Mouse (Mus musculus) small intestine, adult 2 months (tissue): Measurements from ENCODE around the gene Espl1. TPM values are rescaled to one million over a fixed set of nuclear protein-coding genes. Genes with fewer than 3 reads are reported as not detected.

Source experiments
- H3K27ac ChIP-seq: fragments of 200-500 bp; 2 replicates; pipeline ENCODE4 v1.5.1; 2012; ENCODE audit warnings: low read depth, low read length, control low read depth, inconsistent platforms; ENCODE audit not compliant: insufficient read depth
- H3K27me3 ChIP-seq: fragments of 200-500 bp; 2 replicates; pipeline ENCODE4 v1.6.1; 2012; ENCODE audit warnings: mild to moderate bottlenecking, moderate library complexity, low read length, inconsistent platforms; ENCODE audit not compliant: control insufficient read depth, insufficient read depth
- H3K36me3 ChIP-seq: fragments of 200-500 bp; 2 replicates; pipeline ENCODE4 v1.6.1; 2012; ENCODE audit warnings: mild to moderate bottlenecking, low read length, control low read depth, inconsistent platforms; ENCODE audit not compliant: control insufficient read depth, insufficient read depth
- H3K4me1 ChIP-seq: fragments of 200-500 bp; 2 replicates; pipeline ENCODE4 v1.6.1; 2012; ENCODE audit warnings: low read length, inconsistent platforms, mixed read lengths; ENCODE audit not compliant: control insufficient read depth, insufficient read depth, insufficient read length
- H3K4me3 ChIP-seq: fragments of 200-500 bp; 2 replicates; pipeline ENCODE4 v1.5.1; 2012; ENCODE audit warnings: low read depth, mild to moderate bottlenecking, control low read depth, inconsistent platforms, low read length, moderate library complexity
- CTCF ChIP-seq: fragments of 200-500 bp; IDR thresholded peaks from 2 replicates; pipeline ENCODE4 v1.5.1; 2012; ENCODE audit warnings: low read depth, mild to moderate bottlenecking, control low read depth, inconsistent platforms, low read length, moderate library complexity, mixed read lengths; ENCODE audit not compliant: insufficient replicate concordance, insufficient read length; ENCODE audit errors: extremely low read depth
- POLR2A ChIP-seq: fragments of 200-500 bp; IDR thresholded peaks from 2 replicates; pipeline ENCODE4 v1.6.1; 2012; ENCODE audit warnings: low read depth, mild to moderate bottlenecking, control low read depth, inconsistent platforms, low read length, moderate library complexity
- WGBS: fragments of 180-500 bp; shearing (Covaris S2); methylation state at CpG from one replicate; pipeline ENCODE4 v1.1.7; 2018; 5-methylcytosine and 5-hydroxymethylcytosine counted together
- polyA plus RNA-seq: library from polyadenylated mRNA; depleted of rRNA; stranded (reverse); fragments of >200 nt; gene quantifications from 2 replicates; pipeline ENCODE4 v1.2.3, GENCODE M21; 2012

The Espl1 gene
- polyA plus RNA-seq, 1 experiment: 5.8 TPM

DNA sequence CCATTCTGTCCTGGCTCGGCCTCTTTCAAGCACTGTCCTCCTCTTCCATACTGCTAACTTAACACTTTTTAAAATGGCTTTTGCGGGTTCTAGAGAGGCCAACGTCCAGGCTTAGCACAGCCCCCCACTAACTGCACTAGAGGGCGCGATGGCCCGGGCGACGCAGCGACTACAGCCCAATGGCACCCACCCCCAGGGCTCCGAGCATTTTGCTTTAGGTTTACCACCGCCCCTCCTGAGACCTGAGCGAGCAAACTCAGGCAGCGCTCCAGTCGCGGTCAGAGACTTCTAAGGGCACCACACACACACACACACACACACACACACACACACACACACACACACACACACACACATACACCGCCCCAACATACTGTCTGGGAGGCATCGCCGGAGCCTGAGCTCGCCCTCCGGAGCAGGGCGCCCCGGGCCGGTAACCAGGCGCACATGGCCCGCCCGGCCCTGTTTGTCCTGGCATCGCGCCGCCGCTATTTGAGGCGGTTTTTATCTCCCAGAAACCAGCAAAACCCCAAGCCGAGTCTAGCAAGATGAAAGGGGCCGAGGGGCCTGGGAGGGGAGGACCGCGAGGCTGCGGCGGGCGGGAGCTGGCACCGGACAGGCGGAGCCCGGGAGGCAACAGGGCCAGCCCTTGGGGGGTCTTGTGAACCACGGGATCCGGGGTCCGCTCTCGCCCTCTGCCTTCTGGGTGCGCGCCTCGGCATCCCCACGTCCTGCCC lies 59.2 kb downstream of the Espl1 start:
- WGBS: under 1% methylated on average over 49 of the region's 49 CpGs
- Histone ChIP-seq H3K4me3 (peak overlapping the region; percentile 55), H3K27me3 (peaks cover 34% of the 10 kb centered on the region), H3K36me3 (no peaks in the 10 kb centered on the region), H3K27ac (no peak overlapping the region), H3K4me1 (peaks cover 9% of the 10 kb centered on the region; the same call in 1 of the 2 replicates)
- TF ChIP-seq CTCF: no peak
- no peak for TF ChIP-seq POLR2A

DNA sequence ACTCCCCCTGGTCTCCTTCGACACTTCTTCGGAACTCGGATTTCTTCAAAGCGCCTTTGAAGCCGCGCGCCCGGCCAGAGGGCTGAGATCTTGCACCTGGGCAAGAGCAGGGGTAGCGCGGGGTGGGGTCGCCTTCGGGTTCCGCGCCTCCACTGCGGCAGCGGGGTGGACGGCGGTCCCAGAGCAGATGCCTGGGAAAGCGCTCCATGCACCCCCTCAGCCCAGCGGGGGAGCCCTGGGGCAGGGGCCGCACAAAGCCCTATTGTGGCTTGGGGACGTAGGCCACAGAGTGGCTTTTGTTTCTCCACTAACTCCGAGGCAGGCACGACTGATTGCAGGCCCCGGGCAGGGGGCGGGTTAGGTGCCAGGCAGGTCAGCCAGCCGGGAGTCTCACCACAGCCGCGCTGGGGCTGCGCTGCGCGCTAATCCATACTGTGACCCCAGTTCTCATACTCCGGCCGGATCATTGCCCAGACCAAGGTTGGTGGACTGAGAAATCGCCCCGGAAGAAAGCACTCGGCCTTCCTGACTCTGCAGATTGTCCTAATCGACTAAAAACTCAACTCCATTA lies 59.9 kb downstream of the Espl1 start:
- Histone ChIP-seq H3K36me3 (no peaks in the 10 kb centered on the region), H3K27me3 (peaks cover 34% of the 10 kb centered on the region), H3K4me3 (peak overlapping the region; percentile 55), H3K27ac (no peak overlapping the region), H3K4me1 (peaks cover 9% of the 10 kb centered on the region; the same call in 1 of the 2 replicates)
- no peak for TF ChIP-seq POLR2A
- no peak for TF ChIP-seq CTCF
- WGBS: 17% methylated on average over 38 of the region's 38 CpGs

- peaks cover 34% of the 10 kb centered on the region for H3K27me3 ChIP-seq
- H3K4me3 ChIP-seq: no peak overlapping the region
- H3K36me3 ChIP-seq: no peaks in the 10 kb centered on the region
- WGBS: 75% methylated on average over 16 of the region's 16 CpGs
- H3K27ac ChIP-seq: no peak overlapping the region
- H3K4me1 ChIP-seq: peaks cover 9% of the 10 kb centered on the region; the same call in 1 of the 2 replicates
- TF ChIP-seq POLR2A (no peak), CTCF (no peak)
Measured at GRCm38 (mm10) chr15:102356501-102357325, 60.6 kb downstream of the Espl1 start.

DNA sequence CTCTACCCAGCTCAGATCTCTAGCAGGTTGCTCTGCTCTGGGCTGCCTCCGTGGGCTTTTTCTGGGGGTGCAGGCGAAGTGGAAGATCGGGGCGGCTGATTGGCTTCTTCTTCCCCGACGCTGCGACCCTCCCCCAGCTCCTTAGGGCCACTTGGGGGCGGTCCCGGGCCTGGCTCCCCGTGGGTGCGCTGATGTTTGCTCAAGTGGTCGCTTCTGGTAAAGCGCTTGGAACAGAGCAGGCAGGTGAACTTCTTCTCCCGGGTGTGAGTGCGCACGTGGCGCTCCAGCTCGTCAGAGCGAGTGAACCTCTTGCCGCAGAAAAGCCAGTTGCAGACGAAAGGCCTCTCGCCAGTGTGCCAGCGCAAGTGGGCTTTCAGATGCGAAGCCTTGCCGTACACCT lies 62.1 kb downstream of the Espl1 start:
- WGBS: 8% methylated on average over 25 of the region's 25 CpGs
- H3K27me3 ChIP-seq: peaks cover 44% of the 10 kb centered on the region
- no peak overlapping the region for H3K4me3 ChIP-seq
- TF ChIP-seq CTCF (no peak), POLR2A (no peak)
- peaks cover 9% of the 10 kb centered on the region; the same call in 1 of the 2 replicates for H3K4me1 ChIP-seq
- no peaks in the 10 kb centered on the region for H3K36me3 ChIP-seq
- no peak overlapping the region for H3K27ac ChIP-seq

DNA sequence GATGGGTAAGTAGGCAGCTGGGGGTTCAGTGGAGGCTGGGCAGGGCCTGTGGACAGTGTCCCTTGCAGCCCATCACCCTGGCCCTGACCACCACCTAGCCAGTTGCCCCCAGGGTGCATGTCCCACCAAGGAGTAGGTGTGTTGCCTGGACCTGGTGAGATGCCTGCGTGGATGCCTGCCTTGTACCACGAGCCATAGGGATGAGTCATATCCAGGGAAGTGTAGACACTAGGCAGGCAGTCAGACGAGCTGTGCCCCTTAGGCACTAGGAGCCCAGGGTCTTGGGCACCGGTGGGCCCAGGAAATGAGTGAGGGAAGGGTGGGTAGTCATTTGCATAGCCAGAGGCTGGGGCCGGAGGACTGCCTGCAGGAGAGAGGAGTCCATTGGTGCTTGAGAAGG lies 62.8 kb downstream of the Espl1 start:
- H3K27ac ChIP-seq: no peak overlapping the region
- H3K4me3 ChIP-seq: no peak overlapping the region
- H3K27me3 ChIP-seq: peaks cover 42% of the 10 kb centered on the region
- TF ChIP-seq CTCF (no peak), POLR2A (no peak)
- WGBS: 33% methylated on average over 5 of the region's 5 CpGs
- no peaks in the 10 kb centered on the region for H3K36me3 ChIP-seq
- H3K4me1 ChIP-seq: peaks cover 9% of the 10 kb centered on the region; the same call in 1 of the 2 replicates

DNA sequence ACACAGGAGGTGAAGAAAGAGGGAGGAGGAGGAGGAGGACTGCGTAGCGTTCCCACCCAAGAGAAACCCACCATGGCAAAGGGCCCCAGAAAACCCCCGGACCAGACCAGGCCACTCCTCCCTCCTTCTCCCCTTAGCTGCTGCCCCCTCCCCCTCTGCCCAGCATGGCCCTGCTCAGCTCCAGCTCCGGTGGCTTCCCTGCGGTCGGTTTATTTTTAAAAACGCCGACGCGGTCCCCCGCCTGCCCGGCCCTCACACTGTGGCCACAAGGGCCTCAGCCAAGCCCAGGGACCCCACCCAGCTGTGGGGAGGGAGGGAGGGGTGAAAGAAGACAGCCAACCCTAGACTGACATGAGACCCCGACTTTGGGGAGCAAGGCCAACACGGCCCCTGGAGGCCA lies 66.6 kb downstream of the Espl1 start:
- peaks cover 29% of the 10 kb centered on the region for H3K27me3 ChIP-seq
- 22% methylated on average over 14 of the region's 14 CpGs for WGBS
- no peak overlapping the region for H3K27ac ChIP-seq
- no peaks in the 10 kb centered on the region for H3K4me1 ChIP-seq
- TF ChIP-seq POLR2A (no peak), CTCF (no peak)
- no peak overlapping the region for H3K4me3 ChIP-seq
- H3K36me3 ChIP-seq: no peaks in the 10 kb centered on the region

- Histone ChIP-seq H3K27ac (no peak overlapping the region), H3K4me1 (no peaks in the 10 kb centered on the region), H3K36me3 (no peaks in the 10 kb centered on the region), H3K27me3 (peaks cover 24% of the 10 kb centered on the region), H3K4me3 (no peak overlapping the region)
- 86% methylated on average over 1 of the region's 1 CpGs for WGBS
- TF ChIP-seq CTCF (no peak), POLR2A (no peak)
Measured at GRCm38 (mm10) chr15:102364678-102365077, 68.6 kb downstream of the Espl1 start.
